Mouse (Mus musculus) olfactory bulb, adult 2 months (tissue): Measurements from ENCODE around the gene Srp72. TPM values are rescaled to one million over a fixed set of nuclear protein-coding genes. Genes with fewer than 3 reads are reported as not detected.
"Not testable (repeated sequence)": the region's sequence is repeated elsewhere in the genome, so short reads cannot be mapped to it uniquely, and the experiment has no call there.

Experiments
- H3K27ac ChIP-seq: fragments of 200-500 bp; 2 replicates; pipeline ENCODE4 v1.5.1; 2012; ENCODE audit warnings: low read depth, low read length; ENCODE audit not compliant: insufficient read depth
- H3K4me1 ChIP-seq: fragments of 200-500 bp; 2 replicates; pipeline ENCODE4 v1.6.1; 2012; ENCODE audit warnings: low read length; ENCODE audit not compliant: control insufficient read depth, insufficient read depth
- H3K4me3 ChIP-seq: fragments of 200-500 bp; 2 replicates; pipeline ENCODE4 v1.5.1; 2012; ENCODE audit warnings: mild to moderate bottlenecking, low read depth, low read length, moderate library complexity; ENCODE audit not compliant: insufficient read depth
- CTCF ChIP-seq: fragments of 200-500 bp; IDR thresholded peaks from 2 replicates; pipeline ENCODE4 v1.5.1; 2012; ENCODE audit warnings: low read depth, mild to moderate bottlenecking, low read length, moderate library complexity; ENCODE audit not compliant: insufficient read depth
- POLR2A ChIP-seq: fragments of 200-500 bp; IDR thresholded peaks from 2 replicates; pipeline ENCODE4 v1.6.1; 2012; ENCODE audit warnings: mild to moderate bottlenecking, low read depth, low read length, moderate library complexity; ENCODE audit not compliant: insufficient read depth
- WGBS: fragments of 180-500 bp; shearing (Covaris S2); methylation state at CpG from one replicate; pipeline ENCODE4 v1.1.7; 2018; 5-methylcytosine and 5-hydroxymethylcytosine counted together
- polyA plus RNA-seq: library from polyadenylated mRNA; stranded (reverse); fragments of >200 nt; gene quantifications from 2 replicates; pipeline ENCODE4 v1.2.4, GENCODE M21; 2012; ENCODE audit warnings: low replicate concordance; ENCODE audit not compliant: missing spikeins, insufficient read depth, insufficient read length

Srp72 gene
- polyA plus RNA-seq, 1 experiment, result not detected

GRCm38 (mm10) chr5:76959587-76959986 lies 14.9 kb upstream of the Srp72 start:
- Histone ChIP-seq H3K4me3 (no peak overlapping the region), H3K27ac (no peak overlapping the region), H3K4me1 (no peaks in the 10 kb centered on the region)
- 90% methylated on average over 5 of the region's 5 CpGs for WGBS
- no peak for TF ChIP-seq CTCF
- no peak for TF ChIP-seq POLR2A

- H3K27ac ChIP-seq, result no peak overlapping the region
- H3K4me3 ChIP-seq, result no peak overlapping the region
- WGBS, result 77% methylated on average over 11 of the region's 11 CpGs
- TF ChIP-seq POLR2A (no peak), CTCF (no peak)
- H3K4me1 ChIP-seq, result no peaks in the 10 kb centered on the region
Observed at GRCm38 (mm10) chr5:76962545-76962944, 11.9 kb upstream of the Srp72 start.

- no peak overlapping the region for H3K4me3 ChIP-seq
- WGBS, result 95% methylated on average over 3 of the region's 3 CpGs
- H3K27ac ChIP-seq, result no peak overlapping the region
- no peaks in the 10 kb centered on the region for H3K4me1 ChIP-seq
- TF ChIP-seq CTCF (no peak), POLR2A (no peak)
Observed at GRCm38 (mm10) chr5:76964651-76965050, 9.8 kb upstream of the Srp72 start.

- Histone ChIP-seq H3K27ac (no peak overlapping the region), H3K4me1 (no peaks in the 10 kb centered on the region), H3K4me3 (no peak overlapping the region)
- 55% methylated on average over 5 of the region's 5 CpGs for WGBS
- TF ChIP-seq POLR2A (no peak), CTCF (no peak)
Observed at GRCm38 (mm10) chr5:76969250-76969649, 5.2 kb upstream of the Srp72 start.

GRCm38 (mm10) chr5:76971115-76971514 lies 3.4 kb upstream of the Srp72 start:
- WGBS, result 79% methylated on average over 1 of the region's 1 CpGs

GRCm38 (mm10) chr5:76973488-76973887 lies 995 bp upstream of the Srp72 start:
- 74% methylated on average over 3 of the region's 3 CpGs for WGBS
- Histone ChIP-seq H3K4me3 (no peak overlapping the region), H3K4me1 (no peaks in the 10 kb centered on the region), H3K27ac (no peak overlapping the region)
- TF ChIP-seq CTCF (no peak), POLR2A (no peak)

More at GRCm38 (mm10) chr5:76971115-76971514, 3.4 kb upstream of the Srp72 start:
- H3K27ac ChIP-seq, H3K4me1 ChIP-seq, H3K4me3 ChIP-seq: not testable (repeated sequence)

GRCm38 (mm10) chr5:76974207-76974553 lies 303 bp upstream of the Srp72 start:
- no peaks in the 10 kb centered on the region for H3K4me1 ChIP-seq
- TF ChIP-seq POLR2A (no peak), CTCF (no peak)
- H3K4me3 ChIP-seq, result peak overlapping the region; percentile 95
- no peak overlapping the region for H3K27ac ChIP-seq
- WGBS, result under 1% methylated on average over 17 of the region's 17 CpGs

GRCm38 (mm10) chr5:76975736-76976135 lies 1.3 kb downstream of the Srp72 start:
- H3K4me1 ChIP-seq, result no peaks in the 10 kb centered on the region
- TF ChIP-seq POLR2A, result no peak
- no peak overlapping the region for H3K27ac ChIP-seq
- no peak overlapping the region for H3K4me3 ChIP-seq
- WGBS, result 67% methylated on average over 8 of the region's 8 CpGs

GRCm38 (mm10) chr5:76984015-76984414 lies 9.5 kb downstream of the Srp72 start:
- Histone ChIP-seq H3K4me1 (no peaks in the 10 kb centered on the region), H3K27ac (no peak overlapping the region), H3K4me3 (no peak overlapping the region)
- TF ChIP-seq CTCF (no peak), POLR2A (no peak)
- 90% methylated on average over 11 of the region's 11 CpGs for WGBS

- WGBS, result 95% methylated on average over 3 of the region's 3 CpGs
- Histone ChIP-seq H3K4me3 (no peak overlapping the region), H3K27ac (no peak overlapping the region), H3K4me1 (no peaks in the 10 kb centered on the region)
- TF ChIP-seq POLR2A (no peak), CTCF (no peak)
Observed at GRCm38 (mm10) chr5:76990789-76991188, 16.3 kb downstream of the Srp72 start.
